Comparison of ENCODE assay signal across 18 mouse cellular contexts in the genomic region with DNA sequence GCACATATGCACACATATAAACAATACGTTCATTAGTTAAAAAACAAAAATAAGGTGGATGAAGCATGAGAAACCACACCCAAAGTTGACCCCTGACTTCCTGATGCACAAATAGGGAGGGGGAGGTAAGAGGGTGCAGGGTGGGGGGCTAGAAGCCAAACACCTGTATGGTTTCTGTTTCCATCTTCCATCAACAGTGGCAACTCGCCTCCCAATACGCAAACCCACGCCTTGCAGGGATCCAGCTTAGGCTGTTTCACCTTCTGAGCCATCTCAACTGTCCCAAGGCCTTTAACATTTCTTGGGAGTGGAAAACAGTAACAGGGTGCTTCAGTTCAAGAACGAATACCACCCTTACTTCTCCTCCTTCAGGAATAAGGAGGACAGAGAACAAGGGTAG.
"Had no signal": no experiment of that assay in that cellular context is flagged by ENCODE, and none has a peak within 500 bp of the region (broad histone marks: within the 10 kb centered on the region; RNA-seq: fewer than 3 reads in every experiment).

No protein-coding gene starts in this region.

- DNase-seq: lung, adult 18-20 months; lung, embryonic 14.5 days; lung, postnatal 10 days; lung, postnatal 4 days; retina, postnatal 1 day; right cerebral cortex, adult 18-20 months; right cerebral cortex, postnatal 14 days; thymus, adult 2 months; thymus, postnatal 25 days; thymus, postnatal 4 days had no signal

- H3K4me2 ChIP-seq: lung, embryonic 14.5 days; midbrain, embryonic 13.5 days; midbrain, embryonic 15.5 days; neural tube, embryonic 13.5 days; neural tube, embryonic 15.5 days; stomach, embryonic 15.5 days had no signal

- H3K27me3 ChIP-seq: midbrain, embryonic 13.5 days; midbrain, embryonic 15.5 days; neural tube, embryonic 13.5 days; neural tube, embryonic 15.5 days; stomach, embryonic 15.5 days had no signal

- H3K4me3 ChIP-seq: midbrain, embryonic 10.5 days; midbrain, embryonic 13.5 days; midbrain, embryonic 15.5 days; myocyte; neural tube, embryonic 13.5 days; neural tube, embryonic 15.5 days; stomach, embryonic 15.5 days had no signal

- H3K9ac ChIP-seq: lung, embryonic 14.5 days; midbrain, embryonic 13.5 days; midbrain, embryonic 15.5 days; neural tube, embryonic 13.5 days; neural tube, embryonic 15.5 days; stomach, embryonic 15.5 days had no signal

- ATAC-seq: midbrain, embryonic 13.5 days; midbrain, embryonic 15.5 days had no signal

- H3K27ac ChIP-seq: midbrain, embryonic 10.5 days; midbrain, embryonic 13.5 days; midbrain, embryonic 15.5 days; neural tube, embryonic 13.5 days; neural tube, embryonic 15.5 days; stomach, embryonic 15.5 days; stomach, postnatal 0 days had no signal

- H3K9me3 ChIP-seq: midbrain, embryonic 10.5 days; midbrain, embryonic 13.5 days; midbrain, embryonic 15.5 days; neural tube, embryonic 13.5 days; neural tube, embryonic 15.5 days; stomach, embryonic 15.5 days had no signal

- H3K4me1 ChIP-seq: midbrain, embryonic 10.5 days; midbrain, embryonic 13.5 days; midbrain, embryonic 15.5 days; neural tube, embryonic 13.5 days; neural tube, embryonic 15.5 days; stomach, embryonic 15.5 days had no signal
